Mouse (Mus musculus): Measurements from ENCODE around the gene 4930444G20Rik.
"Not testable (repeated sequence)": the region's sequence is repeated elsewhere in the genome, so short reads cannot be mapped to it uniquely, and the experiment has no call there.

4930444G20Rik gene

DNA sequence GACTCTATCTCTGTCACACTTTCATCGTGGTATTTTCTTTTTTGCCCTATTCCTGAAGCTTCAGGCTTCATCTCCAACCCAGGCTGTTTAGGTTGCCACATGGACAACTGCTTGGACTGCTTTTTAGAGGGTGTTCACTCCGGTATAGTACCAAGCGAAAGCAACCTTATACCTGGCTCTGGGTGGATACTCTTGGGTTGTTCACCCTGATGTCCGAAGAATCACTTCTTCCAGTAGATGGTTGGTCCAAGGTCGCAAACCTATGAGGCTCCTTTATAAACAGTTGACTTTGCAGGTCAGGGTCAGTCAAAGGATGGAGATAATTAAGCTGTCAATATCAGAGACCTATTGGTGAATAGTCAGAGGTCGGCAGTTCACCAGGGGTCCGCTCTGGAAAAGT is at the start of gene 4930444G20Rik:
Gene 4930444G20Rik (minus strand): TSS at position 101 of the 400 bp plus-strand sequence.
- DNase-seq: not testable (repeated sequence)

DNA sequence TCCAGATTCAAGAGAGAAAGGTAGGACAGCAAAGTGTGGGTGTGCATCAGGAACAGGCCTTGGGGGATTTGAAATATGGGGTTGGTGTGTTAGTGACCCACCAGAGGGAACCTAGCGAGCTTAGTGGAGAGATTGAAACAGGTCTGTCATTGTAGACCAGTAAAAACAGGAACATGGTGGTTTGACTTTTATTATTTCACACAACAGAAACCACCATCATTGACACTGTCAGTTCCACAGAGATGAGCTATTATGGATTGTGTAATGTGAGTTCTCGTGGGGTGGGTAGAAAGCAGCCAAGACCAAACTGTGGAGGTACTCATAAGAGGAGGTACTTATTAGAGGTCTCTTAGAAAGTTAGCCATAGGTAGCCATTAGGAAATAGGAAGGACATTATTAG is 6.7 kb upstream of the 4930444G20Rik start:
- no peak for DNase-seq

DNA sequence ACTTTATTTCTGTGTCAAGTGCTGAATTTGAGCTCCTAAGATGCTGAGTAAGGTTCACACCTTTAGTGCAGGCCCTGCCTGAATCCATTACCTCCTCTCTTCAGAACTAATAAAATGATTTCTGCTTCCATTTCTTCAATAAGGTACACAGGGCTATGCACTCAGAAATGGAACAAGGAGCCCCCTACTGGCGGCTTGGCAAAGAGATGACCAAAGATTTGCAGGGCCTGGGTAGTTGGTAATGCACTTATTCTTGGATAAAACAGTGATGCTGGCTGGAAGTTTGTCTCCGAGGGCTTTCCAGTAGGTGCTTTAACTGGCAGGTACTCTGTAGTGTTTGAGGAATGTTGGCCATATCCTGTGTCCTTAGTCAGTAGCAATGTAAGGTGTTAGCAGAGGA is 4.9 kb upstream of the 4930444G20Rik start:
- DNase-seq: peak; percentile 15

DNA sequence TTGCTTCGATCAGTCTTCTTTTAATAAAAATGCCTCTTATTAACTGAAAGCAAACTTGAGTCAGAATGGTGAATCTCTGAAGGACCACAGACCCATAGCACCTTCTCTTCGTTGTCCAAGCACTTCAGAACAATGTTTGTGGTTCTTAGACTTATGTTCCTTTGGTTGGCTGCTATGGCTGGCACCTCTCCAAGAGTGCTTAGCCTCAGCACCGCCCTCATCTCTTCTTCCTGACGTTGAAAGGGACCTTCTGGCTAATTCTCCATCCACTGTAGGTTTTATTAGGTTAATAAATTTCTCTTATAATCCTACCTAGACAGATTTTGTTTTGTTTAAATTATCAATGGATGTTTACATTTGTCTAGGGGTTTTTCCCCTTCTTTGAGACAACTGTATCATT is 2.7 kb upstream of the 4930444G20Rik start:
- peak; percentile 9 for DNase-seq

DNA sequence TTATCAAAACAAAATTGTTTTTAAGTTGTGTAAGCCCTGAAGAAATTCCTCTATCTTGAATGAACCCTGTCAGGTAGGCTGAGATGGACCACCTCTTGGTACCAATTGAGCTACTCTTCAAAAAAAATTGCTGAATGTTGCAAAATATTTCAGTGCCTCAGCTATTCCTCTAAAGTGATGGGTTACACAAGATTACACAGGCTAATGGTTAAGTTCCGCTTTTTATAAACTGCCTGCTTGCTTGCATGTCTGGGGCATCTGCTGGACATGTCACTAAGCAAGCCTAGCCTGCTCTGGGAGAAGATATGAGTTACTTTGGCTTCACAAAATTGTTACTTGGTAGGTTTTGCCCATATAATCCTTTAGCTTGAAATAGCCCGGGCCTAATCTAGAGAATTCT is 2.3 kb upstream of the 4930444G20Rik start:
- DNase-seq: no peak

DNA sequence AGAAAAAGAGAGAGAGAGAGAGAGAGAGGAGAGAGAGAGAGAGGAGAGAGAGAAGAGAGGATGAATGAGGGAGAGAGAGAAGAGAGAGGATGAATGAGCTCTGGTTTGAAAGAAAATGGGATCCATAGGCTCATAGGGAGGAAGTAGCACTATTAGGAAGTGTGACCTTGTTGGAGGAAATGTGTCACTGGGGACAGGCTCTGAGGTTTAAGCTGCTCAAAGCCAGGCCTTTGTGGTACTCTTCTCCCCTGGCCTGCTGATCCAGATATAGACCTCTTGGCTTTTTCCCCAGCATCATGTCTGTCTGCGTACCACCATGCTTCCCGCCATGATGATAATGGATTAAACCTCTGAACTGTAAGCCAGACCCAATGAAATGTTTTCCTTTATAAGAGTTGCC is 8.5 kb downstream of the 4930444G20Rik start:
- no peak for DNase-seq

DNA sequence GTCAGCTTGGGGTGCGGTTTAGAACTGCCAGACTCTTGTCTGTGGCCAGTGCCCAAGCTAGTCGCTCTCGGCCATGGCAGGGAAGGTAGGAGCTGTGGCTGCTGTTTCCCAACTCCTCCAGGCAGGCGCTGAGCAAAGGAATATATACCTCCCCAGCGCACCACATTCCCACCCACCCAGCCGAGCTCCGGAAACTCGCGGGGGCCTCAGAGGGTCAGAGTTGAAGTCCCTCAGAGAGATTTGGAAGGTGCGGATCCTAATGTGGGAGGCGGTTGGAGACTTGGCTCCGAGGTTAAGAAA is 8.9 kb downstream of the 4930444G20Rik start:
- DNase-seq: no peak

DNA sequence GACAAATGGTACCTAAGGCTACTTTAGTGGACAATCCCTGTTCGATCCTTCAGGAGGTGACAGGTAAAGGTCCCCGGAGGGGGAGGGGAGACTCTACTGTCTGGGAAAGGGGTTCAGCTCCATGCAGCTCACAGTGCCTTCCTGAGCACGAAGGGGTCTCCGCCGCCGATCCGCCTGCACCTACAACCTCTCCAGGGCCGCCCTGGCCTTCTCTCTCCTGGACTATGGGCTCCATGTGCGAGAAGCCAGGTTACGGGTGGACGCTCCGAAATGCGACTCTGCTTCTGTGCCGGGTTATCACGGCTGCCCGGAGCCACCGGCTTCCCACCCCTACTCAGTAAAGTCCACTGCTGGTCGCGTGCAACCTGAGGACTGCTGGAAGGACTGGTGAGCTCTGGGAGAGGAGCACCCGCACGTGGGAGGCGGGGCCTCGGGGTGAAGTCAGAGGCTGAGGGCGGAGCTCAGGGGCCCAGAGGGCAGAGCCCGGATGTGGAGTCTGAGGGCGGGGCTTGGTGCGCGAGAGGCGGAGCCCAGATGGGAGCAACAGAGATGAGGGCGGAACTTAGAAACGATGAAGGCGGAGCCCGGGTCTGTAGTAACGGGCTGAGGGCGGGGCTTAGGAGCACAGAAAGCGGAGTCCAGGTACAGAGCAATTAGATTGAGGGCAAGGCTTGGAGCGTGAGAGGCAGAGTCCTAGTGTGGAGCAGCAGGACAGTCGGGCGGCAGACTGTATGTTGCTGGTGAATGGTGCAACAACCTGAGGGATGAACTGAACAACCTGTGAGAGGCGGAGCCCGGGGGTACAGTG is 9.5 kb downstream of the 4930444G20Rik start:
- DNase-seq: peak; percentile 92

DNA sequence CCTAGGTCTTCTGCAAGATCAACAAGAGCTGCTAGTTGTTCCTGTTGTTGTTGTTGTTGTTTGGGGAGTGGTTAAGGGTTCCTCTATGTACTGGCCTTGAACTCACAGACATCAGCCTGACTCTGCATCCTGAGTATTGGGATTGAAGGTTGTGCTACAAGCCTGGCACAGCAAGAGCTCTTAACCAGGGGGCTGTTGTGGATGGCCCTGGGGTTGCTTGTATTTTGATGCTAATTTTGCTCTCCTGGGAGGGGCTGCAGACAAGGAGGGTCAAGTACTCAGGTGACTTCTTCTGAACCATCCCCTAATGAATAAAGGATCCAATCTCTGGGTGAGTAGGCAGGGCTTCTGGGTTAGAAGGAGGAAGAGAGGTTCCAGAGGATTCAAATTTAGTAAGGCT is 12.6 kb downstream of the 4930444G20Rik start:
- no peak for DNase-seq

DNA sequence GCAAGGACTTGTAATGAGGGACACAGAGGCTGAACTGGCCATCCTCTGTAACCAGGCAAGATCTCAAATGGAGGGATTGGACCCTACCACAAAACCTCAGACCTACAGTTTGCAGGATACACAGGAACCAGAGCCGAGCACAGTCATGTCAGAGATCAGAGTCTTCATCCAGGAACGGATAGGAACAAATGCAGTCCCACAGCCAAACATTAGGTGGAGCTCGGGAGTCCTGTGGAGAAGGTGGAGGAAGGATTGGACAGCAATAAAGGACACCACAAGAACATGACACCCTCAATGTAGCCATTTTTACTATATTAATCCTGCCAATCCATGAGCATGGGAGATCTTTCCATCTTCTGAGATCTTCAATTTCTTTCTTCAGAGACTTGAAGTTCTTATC is 31.6 kb downstream of the 4930444G20Rik start:
- peak; percentile 72 for DNase-seq

DNA sequence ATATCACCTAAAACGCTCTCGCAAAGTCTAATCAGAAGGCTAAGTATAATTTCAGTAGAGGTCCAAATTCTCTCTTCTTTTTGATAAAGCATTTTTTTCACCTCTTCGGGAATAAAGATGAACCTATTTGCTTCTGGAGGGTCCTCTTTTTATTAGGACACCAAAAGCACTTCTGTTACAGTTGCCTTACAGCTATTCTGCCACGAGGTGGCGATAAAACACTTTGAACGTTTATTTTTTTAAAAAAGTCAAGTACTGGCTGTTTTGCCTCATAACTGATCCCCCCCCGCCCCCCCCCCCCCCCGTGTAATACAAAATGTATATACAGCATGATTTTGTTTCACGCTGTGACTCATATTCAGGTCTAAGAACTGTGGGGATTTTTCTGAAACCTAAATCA is 33.6 kb downstream of the 4930444G20Rik start:
- DNase-seq: peak; percentile 37

DNA sequence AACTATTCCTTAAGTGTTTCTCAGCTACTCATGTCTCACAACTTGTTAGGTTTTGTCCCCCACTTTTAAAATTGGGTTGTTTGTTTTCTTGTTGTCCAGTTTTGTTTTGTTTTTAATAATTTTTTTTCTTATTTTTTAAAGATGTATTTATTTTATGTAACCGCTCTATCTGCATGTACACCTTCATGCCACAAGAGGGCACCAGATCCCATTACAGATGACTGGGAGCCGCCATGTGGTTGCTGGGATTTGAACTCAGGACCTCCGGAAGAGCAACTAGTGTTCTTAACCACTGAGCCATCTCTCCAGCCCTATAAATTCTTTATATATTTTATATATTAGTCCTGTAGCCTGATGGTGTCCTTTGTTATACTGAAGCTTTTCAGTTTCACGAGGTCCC is 49.3 kb downstream of the 4930444G20Rik start:
- no peak for DNase-seq

DNA sequence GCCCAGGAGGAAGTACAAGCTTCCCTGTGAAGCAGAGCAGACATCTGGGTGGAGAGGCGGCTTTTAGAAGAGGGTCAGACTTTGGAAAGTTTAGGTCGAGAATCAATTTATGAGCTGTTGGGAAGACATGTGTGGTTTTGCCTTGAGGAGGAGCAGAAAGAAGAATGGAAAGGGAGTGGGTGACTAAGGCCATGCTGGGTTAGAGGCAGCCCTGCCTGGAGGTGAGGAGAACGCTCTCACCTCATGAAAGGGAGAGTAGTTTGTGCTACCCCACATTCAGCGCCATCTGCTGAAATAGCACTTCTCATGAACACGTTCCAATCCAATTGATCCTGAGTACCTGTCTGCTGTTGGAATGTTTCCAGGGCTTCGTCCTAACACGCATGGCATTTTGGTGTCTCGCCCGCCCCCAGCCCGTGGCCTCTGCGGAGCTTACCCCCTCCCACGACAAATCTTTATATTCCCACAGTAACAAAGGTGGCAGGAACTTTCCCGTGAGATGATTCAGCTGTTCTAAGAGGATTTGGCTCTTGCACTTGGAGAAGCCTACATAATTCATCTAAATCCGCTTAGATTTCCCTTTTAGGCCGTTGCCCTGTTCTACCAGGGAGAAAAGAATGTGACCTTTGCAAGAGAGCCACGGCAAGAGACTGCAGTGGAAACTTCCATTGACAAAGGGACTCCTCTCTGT is 50.3 kb downstream of the 4930444G20Rik start:
- DNase-seq: no peak

Measured in lung, postnatal 14 days (tissue).